Mouse (Mus musculus): Measurements from ENCODE around the gene Stxbp6. TPM values are rescaled to one million over a fixed set of nuclear protein-coding genes. Genes with fewer than 3 reads are reported as not detected.

Stxbp6 gene
- polyA plus RNA-seq, 2 experiments, result 10.2 to 14.9 TPM

- DNase-seq (ENCODE audit: low spot score), result no peak
- no peak overlapping the region for H3K9ac ChIP-seq (ENCODE audit: low read depth, low read length, severe bottlenecking)
- H3K36me3 ChIP-seq (ENCODE audit: control insufficient read depth, insufficient read depth, low read length), result no peaks in the 10 kb centered on the region
- H3K27me3 ChIP-seq (ENCODE audit: control insufficient read depth, insufficient read depth, low read length), result no peaks in the 10 kb centered on the region
- no peak overlapping the region for H3K27ac ChIP-seq (replicated peaks; ENCODE audit: low read depth, low read length)
- no peak overlapping the region for H3K4me3 ChIP-seq (replicated peaks; ENCODE audit: low read length)
- WGBS, result 80% methylated on average over 4 of the region's 4 CpGs
- no peak for TF ChIP-seq POLR2A (IDR thresholded peaks at IDR 0.05; ENCODE audit: borderline replicate concordance, extremely low read depth, insufficient read depth, insufficient read length)
- H3K4me2 ChIP-seq (replicated peaks; ENCODE audit: low read depth, low read length, severe bottlenecking), result no peak overlapping the region
- ATAC-seq (ENCODE audit: low FRiP score, low read depth), result no peak
- H3K4me1 ChIP-seq (ENCODE audit: control insufficient read depth, insufficient read depth, low read length), result no peaks in the 10 kb centered on the region
- no peaks in the 10 kb centered on the region for H3K9me3 ChIP-seq (ENCODE audit: control insufficient read depth, low read length)
Measured at GRCm38 (mm10) chr12:45082379-45083144, 8.1 kb upstream of the Stxbp6 start.

GRCm38 (mm10) chr12:45081617-45082016, 7.1 kb upstream of the Stxbp6 start:
- Histone ChIP-seq H3K4me2 (replicated peaks; ENCODE audit: low read depth, low read length, severe bottlenecking) (no peak overlapping the region), H3K27ac (replicated peaks; ENCODE audit: low read depth, low read length) (no peak overlapping the region), H3K27me3 (ENCODE audit: control insufficient read depth, insufficient read depth, low read length) (no peaks in the 10 kb centered on the region), H3K9me3 (ENCODE audit: control insufficient read depth, low read length) (no peaks in the 10 kb centered on the region), H3K4me3 (replicated peaks; ENCODE audit: low read length) (no peak overlapping the region), H3K36me3 (ENCODE audit: control insufficient read depth, insufficient read depth, low read length) (no peaks in the 10 kb centered on the region), H3K9ac (ENCODE audit: low read depth, low read length, severe bottlenecking) (no peak overlapping the region), H3K4me1 (ENCODE audit: control insufficient read depth, insufficient read depth, low read length) (no peaks in the 10 kb centered on the region)
- DNase-seq (ENCODE audit: low spot score) (no peak), ATAC-seq (ENCODE audit: low FRiP score, low read depth) (no peak)
- TF ChIP-seq POLR2A (IDR thresholded peaks at IDR 0.05; ENCODE audit: borderline replicate concordance, extremely low read depth, insufficient read depth, insufficient read length), result no peak
- WGBS, result 51% methylated on average over 1 of the region's 1 CpGs

- DNase-seq (ENCODE audit: low spot score) (no peak), ATAC-seq (ENCODE audit: low FRiP score, low read depth) (no peak)
- Histone ChIP-seq H3K4me2 (replicated peaks; ENCODE audit: low read depth, low read length, severe bottlenecking) (no peak overlapping the region), H3K36me3 (ENCODE audit: control insufficient read depth, insufficient read depth, low read length) (no peaks in the 10 kb centered on the region), H3K4me1 (ENCODE audit: control insufficient read depth, insufficient read depth, low read length) (no peaks in the 10 kb centered on the region), H3K27ac (replicated peaks; ENCODE audit: low read depth, low read length) (no peak overlapping the region), H3K4me3 (replicated peaks; ENCODE audit: low read length) (no peak overlapping the region), H3K9ac (ENCODE audit: low read depth, low read length, severe bottlenecking) (no peak overlapping the region), H3K27me3 (ENCODE audit: control insufficient read depth, insufficient read depth, low read length) (no peaks in the 10 kb centered on the region), H3K9me3 (ENCODE audit: control insufficient read depth, low read length) (no peaks in the 10 kb centered on the region)
- TF ChIP-seq POLR2A (IDR thresholded peaks at IDR 0.05; ENCODE audit: borderline replicate concordance, extremely low read depth, insufficient read depth, insufficient read length), result no peak
- WGBS, result 59% methylated on average over 5 of the region's 5 CpGs
Measured at GRCm38 (mm10) chr12:45080753-45081122, 6.2 kb upstream of the Stxbp6 start.

GRCm38 (mm10) chr12:45080036-45080752, 5.7 kb upstream of the Stxbp6 start:
- H3K4me2 ChIP-seq (replicated peaks; ENCODE audit: low read depth, low read length, severe bottlenecking), result no peak overlapping the region
- DNase-seq (ENCODE audit: low spot score) (no peak), ATAC-seq (ENCODE audit: low FRiP score, low read depth) (no peak)
- no peaks in the 10 kb centered on the region for H3K36me3 ChIP-seq (ENCODE audit: control insufficient read depth, insufficient read depth, low read length)
- H3K4me3 ChIP-seq (replicated peaks; ENCODE audit: low read length), result no peak overlapping the region
- H3K9me3 ChIP-seq (ENCODE audit: control insufficient read depth, low read length), result no peaks in the 10 kb centered on the region
- H3K4me1 ChIP-seq (ENCODE audit: control insufficient read depth, insufficient read depth, low read length), result peaks cover 4% of the 10 kb centered on the region; the same call in 1 of the 2 replicates
- TF ChIP-seq POLR2A (IDR thresholded peaks at IDR 0.05; ENCODE audit: borderline replicate concordance, extremely low read depth, insufficient read depth, insufficient read length), result no peak
- H3K9ac ChIP-seq (ENCODE audit: low read depth, low read length, severe bottlenecking), result no peak overlapping the region
- H3K27ac ChIP-seq (replicated peaks; ENCODE audit: low read depth, low read length), result no peak overlapping the region
- no peaks in the 10 kb centered on the region for H3K27me3 ChIP-seq (ENCODE audit: control insufficient read depth, insufficient read depth, low read length)
- WGBS, result 74% methylated on average over 5 of the region's 5 CpGs

GRCm38 (mm10) chr12:45075631-45076030, 1.1 kb upstream of the Stxbp6 start:
- no peaks in the 10 kb centered on the region for H3K27me3 ChIP-seq (ENCODE audit: control insufficient read depth, insufficient read depth, low read length)
- no peaks in the 10 kb centered on the region for H3K9me3 ChIP-seq (ENCODE audit: control insufficient read depth, low read length)
- DNase-seq (ENCODE audit: low spot score) (no peak), ATAC-seq (ENCODE audit: low FRiP score, low read depth) (no peak)
- peaks cover 9% of the 10 kb centered on the region for H3K4me1 ChIP-seq (ENCODE audit: control insufficient read depth, insufficient read depth, low read length)
- no peaks in the 10 kb centered on the region for H3K36me3 ChIP-seq (ENCODE audit: control insufficient read depth, insufficient read depth, low read length)
- peak overlapping the region; percentile 93 for H3K4me2 ChIP-seq (replicated peaks; ENCODE audit: low read depth, low read length, severe bottlenecking)
- no peak overlapping the region for H3K9ac ChIP-seq (ENCODE audit: low read depth, low read length, severe bottlenecking)
- no peak overlapping the region for H3K27ac ChIP-seq (replicated peaks; ENCODE audit: low read depth, low read length)
- 77% methylated on average over 11 of the region's 11 CpGs for WGBS
- H3K4me3 ChIP-seq (replicated peaks; ENCODE audit: low read length), result peak overlapping the region; percentile 76; the same call in 1 of the 2 replicates
- TF ChIP-seq POLR2A (IDR thresholded peaks at IDR 0.05; ENCODE audit: borderline replicate concordance, extremely low read depth, insufficient read depth, insufficient read length), result no peak

All from limb, embryonic 14.5 days (tissue).